Mouse (Mus musculus) fibroblast of lung, adult 2 months (primary cell): ENCODE data around the gene Limk2.
A peak's percentile ranks its signal among the peaks of the same experiment; 100 is the strongest.

Experiments used
- DNase-seq: peaks from one replicate; pipeline ENCODE4 v3.0.0-alpha.2; 2011; ENCODE audit warnings: low read depth

Gene Limk2

DNA sequence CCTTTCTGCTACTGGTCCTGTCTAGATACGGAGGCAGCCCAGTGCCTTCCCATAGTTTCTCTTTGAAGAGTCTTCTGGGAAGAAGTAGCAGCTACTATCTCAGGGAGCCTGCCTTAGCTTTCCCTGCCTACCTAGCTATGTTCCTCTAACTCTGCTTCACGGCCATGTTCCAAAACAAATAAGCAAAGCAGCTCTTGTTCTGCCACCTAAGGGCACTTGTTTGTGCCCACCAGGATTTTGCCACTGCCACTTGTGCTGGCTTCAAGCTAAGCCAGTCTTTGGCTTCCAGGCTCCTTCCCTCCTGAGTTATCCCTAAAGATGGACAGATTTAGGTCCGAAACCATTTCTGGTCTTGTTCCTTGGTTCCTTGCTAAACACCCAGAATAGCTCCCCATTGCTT is 3.1 kb upstream of the Limk2 start:
- DNase-seq, result no peak

DNA sequence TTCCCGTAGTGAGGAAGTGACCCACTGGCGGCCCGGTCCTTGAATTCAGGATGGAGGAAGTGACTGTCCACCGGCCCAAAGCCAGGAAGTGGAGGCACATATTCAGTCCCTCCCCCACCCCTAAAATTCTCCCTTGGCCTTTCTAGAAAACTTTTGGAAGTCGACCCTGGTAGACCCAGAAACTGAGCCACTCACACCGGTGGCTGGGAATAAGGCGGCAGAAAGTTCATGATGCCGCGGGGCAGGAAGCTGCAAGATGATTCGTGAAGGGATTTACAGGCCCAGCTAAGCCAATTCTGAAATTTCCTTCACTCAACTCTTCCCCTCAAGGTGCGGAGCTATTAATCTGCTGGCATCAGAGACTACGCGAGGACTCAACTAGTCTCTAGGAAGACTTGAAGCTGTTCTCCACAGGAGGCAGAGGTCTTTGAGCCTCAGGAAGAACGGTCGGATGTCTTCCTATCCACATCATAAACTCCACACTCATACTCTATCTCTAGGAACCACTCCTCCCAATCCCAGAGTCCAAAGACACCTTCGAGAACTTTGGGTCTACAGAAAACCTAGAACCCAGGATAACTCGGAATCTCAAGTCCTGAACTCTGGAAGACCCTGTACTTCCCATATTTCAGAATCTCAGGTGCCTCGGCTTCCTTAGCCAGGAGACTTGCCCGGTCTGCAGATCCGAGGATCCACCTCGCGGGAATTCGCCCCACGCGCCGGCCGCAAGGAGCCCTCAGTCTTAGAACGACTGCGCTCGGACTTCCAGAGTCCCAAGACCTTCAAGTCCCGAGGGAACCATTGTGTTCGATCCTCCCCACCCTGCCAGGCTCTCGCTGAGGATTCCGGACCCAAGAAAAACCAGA is 625 bp downstream of the Limk2 start:
- no peak for DNase-seq

DNA sequence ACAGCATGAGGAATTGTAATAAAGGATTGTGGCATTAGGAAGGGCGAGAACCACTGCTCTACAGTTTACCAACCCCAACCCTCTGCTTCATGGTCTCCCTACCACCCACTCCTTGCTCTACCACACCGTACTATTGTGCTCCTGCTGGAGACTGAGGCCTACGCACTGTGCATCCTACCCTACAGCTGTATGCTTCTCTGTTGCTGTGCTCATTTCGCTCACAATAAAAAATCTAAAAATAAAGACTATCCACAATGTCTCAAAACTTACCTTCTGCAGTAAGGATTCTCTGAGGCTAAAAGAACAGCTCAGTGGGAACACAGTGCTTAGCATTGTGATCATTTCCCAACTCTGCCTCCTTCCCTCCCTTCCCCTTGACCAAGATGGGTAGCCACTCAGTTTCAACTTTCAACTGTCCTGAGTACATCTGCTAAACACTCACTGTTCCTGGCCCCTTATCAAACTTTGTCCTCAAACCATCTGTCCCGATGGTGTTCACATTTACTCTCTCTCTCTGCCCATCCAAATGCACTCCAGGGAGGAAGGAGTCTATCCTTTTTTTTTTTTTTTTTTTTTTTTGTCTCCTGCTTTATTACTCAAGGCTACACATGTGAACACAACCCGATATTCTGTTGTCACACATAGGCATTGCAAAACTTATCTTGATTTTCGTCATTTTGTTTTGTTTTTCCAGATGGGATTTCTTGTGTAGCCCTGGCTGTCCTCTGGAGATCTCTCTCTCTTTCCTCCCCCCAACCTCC is 4.5 kb downstream of the Limk2 start:
- no peak for DNase-seq

DNA sequence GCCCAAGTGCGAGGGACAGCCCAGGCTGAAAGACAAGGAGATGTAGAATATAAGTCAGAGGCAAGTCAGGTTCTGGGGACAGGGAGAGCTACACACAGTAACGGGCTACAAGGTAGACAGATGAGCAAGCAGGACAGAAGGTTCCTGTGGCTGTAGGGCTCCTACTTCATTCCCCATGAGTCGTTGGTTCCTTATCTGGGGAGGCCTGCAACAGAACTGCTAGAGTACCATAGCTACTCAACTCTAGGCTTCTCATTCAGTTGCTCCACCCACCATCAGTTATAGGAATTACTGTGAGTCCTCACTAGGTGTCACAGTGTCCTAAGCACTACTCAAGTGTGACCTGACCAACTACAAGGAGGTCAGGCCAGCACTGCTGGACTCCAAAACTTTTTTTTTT is 6.0 kb downstream of the Limk2 start:
- no peak for DNase-seq

DNA sequence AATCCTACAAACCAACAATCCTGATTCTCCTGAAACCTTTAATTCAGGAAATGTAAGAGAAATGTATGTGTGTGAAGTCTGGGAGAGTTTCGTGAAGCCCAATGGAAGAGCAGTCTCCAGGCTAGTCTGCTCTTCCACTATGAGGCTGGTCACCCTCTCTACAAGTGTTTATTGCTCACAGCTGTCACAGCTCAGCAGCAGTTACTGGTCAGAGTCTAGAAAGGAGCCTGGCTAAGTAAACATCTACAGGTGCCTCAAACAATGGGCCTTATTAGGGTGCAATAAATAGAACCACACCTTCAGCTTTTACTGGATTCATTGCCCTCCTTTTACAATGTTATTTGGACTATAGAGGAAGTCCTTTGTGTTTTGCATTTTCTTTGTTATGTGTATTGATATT is 10.7 kb downstream of the Limk2 start:
- DNase-seq, result no peak

DNA sequence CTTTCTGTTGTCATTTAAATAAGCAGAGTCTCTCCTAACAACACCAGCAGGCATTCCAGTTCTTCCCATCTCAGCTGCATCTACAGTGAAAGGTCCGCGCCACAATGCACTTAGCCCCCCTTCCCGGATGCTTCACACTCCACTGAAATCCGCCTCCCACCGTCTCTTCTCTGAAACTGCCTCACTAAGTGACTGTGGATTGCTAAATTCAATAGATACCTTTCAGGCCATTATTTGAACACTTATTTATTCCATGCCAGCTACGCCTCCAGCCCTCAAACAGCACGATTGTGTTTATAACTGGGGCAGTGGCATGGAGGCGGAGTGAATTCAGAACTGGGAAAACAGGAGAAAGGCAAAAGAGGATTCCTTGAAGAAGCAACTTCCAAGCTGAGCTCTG is 12.4 kb downstream of the Limk2 start:
- no peak for DNase-seq

DNA sequence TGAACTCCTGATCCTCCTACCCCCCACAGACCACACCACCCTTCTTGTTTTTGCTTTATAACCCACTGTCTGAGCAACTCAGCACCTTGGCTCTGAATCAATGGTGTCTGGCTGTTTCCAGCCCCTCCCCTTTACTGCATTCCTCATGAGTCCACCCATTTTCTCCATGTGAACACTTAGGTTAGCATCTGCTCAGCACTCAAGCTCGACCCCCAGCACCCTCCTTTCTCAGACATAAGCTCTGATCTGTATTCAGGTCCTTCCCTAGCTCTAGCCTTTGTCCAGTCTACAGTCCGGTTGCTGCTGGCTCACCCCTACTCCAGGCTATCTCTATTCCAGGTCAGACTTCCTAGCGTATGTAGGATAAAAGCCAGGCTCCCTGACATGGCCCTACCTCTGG is 12.9 kb downstream of the Limk2 start:
- no peak for DNase-seq

DNA sequence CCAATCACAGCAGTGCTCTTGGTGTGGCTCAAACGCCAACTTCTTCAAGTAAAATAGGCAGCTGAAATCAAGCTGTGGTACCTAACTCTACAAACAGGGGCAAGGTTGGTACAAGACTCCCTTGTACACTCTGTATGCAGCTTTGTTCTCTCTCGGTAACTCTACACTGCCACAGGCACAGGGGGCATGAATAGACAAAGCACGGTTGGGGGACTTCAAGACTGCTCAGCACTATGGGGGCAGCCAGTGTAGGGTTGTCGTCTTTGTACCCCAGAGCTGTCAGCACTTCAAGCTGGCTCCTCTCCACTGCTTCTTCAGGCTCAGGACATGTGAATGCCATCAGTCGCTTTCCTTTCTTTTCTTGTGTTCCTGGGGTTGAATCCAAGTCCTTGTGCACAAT is 14.5 kb downstream of the Limk2 start:
- DNase-seq, result no peak

DNA sequence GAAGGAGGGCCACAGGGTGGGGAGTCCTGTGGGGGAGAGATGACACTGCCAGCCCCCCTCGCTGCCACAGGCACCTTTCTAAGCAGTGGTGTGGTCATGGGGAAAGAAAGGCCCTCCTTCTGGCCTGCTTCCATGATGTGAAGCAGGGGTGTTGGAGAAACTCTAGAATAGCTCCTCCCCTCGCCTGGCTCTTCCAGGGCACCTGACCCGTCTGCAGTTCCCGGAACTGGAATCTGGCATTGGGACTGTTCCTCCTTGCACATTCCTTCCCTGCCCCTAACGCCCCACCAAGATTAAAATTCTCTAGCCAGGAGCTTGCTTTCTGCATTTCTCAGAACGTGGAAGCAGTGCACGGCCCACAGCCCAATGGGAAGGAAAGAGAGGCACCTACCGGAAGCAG is 16.5 kb downstream of the Limk2 start:
- DNase-seq, result no peak

DNA sequence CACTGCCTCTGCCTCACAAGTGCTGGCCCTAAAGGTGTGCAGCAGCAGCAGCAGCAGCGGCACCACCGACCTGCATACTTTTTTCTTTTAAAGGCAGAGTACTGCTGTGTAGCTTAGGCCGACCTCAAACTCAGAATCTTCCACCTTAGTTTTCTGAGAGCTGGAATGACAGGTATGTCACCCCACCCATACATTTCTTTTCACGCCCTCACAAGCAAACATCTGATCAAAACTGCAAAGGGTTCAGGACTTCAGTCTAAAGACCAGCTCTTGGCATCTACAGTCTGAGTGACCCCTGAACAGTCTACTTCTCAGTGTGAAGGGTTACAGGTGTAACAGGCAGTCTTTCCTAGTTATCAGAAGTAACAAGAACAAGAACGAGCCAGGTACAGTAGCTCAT is 18.2 kb downstream of the Limk2 start:
- no peak for DNase-seq

DNA sequence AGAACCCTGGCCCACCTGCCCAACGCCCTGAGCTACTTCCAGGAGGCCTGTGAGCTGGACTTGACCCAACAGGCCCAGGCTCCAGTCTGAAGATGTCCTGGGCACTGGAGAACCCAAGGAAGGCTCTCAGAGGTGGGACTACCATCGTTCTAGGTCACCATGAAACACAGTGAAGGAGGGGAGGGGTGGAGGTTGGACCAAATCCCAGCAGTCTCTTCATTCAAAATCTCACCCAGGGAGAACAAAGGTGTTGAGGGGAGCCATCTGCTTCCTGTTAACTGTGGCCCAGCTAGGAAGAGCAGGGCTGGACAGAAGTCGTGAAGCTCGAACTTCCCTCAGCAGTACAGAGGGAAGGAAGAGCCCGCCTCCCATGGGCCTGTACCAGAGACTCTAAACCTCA is 19.0 kb downstream of the Limk2 start:
- DNase-seq, result no peak

DNA sequence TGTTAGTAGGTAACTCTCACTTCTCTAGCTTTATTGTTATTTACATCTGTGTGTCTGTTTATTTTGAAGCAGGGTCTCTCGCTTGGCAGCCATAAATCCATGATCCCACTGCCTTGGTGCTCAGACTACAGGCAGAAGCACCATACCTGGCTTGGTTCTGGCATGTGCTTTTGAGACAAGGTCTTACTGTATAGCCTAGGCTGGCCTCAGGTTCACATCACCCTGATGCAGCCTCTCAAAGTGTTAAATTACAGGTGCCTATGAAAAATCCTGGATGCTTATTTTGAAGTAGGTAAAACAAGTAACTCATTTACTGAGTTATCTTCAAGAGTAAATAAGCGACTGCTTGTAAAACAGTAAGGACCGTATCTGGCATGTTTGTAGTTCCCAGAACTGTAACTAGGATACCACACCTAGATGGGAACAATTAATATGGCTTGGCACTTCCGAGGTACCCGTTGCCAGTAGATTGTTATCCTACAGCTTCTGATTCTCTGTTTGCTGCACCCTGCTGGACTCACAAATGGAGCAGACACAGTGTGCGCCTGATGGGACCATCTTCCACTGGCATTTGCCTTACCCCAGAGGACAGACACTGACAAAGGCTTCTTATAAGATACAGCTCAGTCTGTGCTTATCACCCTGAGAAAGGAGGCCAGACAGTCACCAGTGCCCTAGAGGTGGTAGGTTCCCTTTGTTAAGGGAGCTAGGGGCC is 21.4 kb downstream of the Limk2 start:
- no peak for DNase-seq

DNA sequence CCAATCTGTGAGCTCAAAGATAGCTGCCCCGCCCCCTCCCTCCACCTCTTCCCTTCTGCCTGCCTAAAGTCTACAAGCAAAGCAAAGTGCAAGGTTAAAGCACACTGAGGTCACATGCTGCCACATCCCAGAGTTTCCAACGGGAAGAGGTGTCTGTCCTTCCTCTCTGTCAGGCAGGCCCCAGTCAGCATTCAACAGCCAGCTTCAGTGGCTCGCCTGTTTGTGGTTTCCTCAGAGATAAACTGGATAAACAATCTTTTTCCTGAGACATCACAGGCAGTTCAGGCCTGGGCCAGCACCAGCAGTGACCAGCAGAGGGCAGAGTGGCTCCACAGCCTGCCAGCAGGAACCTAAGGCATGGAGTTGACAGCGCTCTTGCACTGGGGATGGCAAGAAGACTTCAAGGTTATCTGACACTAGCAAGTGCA is 22.0 kb downstream of the Limk2 start:
- DNase-seq, result peak; percentile 57

DNA sequence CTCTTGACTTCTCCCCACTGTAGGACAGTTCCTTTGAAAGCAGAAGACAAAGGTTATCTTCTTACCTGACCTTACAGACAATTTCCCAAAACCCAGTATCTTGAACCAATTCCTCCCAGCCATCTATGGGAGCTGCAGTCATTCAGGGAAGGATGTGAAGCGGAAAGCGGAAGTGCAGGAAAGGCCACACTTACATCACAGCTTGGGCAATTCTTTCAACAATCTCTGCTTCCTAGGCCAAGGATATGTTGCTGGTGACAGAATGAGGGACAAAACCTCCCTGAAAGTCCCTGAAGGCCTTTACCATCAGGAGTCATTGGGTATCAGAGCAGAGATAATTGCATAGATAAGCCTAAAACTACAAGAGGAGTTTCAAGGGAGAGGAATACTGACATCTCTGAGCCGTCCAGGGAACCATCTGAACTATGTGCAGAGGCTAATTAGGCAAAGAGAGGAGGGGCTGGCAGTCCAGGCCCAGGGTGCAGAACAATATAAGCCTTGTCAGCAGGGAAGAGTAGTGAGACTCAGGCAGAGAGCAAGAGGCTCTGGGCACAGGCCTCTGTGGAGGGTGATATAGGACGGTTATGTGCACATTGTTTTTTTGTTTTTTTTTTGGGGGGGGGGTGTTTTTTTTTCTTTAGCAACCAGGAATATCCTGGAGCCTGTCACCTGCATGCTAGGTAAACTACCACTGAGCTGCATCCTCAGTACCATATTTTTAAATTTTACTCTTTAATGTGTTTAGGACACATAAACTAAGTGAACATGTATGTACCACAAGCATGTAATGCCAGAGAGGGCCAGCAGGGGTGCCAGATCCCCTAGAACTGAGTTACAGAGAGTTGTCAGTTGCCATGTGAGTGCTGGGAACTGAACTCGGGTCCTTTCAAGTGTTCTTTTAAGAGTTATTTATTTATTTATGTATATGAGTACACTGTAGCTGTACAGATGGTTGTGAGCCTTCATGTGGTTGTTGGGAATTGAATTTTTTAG is 26.1 kb downstream of the Limk2 start:
- DNase-seq, result no peak

DNA sequence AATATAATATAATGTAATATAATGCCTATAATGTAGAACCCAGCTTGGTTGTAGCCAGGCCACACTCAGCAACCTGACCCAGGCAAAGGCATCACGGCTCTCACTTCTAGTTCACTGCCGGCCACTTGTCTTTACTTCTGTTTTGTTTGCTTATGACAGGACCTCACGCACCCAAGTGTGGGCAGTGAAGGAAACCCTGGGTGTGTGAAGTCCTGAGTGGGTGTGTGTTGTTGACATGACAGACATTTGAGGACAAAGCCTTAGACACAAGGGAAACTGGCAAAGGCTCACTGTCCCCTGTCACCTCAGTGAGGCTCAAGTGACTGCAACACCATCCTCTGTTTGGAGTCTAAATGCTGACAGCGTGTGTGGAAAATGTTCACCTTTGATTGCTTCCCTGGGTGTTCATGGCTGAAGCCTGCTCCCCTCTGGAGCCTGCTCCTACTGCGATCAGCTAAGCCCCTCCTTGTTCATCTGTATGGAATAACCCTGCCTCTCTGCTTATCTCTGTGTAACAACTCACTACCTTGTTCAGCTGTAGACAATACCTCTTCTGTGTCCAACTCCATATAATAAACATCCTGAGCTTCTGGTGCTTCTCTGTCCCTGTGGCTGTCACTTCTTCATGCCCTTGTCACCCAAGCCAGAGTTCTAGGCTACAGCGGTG is 27.7 kb downstream of the Limk2 start:
- no peak for DNase-seq

DNA sequence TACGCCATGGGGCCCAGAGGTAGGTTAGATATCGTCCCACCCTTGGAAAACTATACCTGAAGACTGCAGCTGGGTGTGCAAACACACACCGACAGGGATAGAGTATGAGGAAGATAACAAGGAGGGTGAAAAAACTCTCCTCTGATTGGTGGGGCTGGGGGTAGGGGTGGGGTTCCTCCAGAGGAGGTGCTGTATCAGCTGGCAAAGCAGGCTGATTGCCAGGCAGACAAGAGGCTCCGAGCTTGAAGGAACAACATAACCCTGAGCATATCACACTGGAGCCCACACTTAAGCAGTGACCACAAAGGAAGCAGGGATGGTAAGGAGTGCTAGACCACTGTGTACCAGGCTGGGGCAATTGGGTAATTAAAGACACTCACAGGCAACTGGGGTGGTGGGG is 29.6 kb downstream of the Limk2 start:
- no peak for DNase-seq

DNA sequence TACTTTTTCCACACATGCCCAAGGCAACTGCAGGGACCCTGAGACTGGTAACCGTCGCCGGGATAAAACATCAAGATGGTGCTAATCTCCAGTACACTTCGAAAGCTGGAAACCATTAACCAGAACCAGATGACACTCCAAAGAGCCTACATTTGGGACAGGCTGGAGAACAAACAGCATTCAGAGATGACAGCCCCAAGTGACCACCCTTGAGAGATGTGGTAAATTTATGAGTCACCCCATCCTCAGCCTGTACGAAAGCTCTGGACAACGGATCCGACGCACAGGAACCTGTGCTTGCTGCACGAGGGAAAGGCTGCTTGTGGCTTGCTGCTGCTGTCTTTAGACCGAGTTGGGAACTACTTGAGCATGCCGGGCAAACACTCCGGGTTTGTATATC is 34.2 kb downstream of the Limk2 start:
- DNase-seq, result peak; percentile 74

DNA sequence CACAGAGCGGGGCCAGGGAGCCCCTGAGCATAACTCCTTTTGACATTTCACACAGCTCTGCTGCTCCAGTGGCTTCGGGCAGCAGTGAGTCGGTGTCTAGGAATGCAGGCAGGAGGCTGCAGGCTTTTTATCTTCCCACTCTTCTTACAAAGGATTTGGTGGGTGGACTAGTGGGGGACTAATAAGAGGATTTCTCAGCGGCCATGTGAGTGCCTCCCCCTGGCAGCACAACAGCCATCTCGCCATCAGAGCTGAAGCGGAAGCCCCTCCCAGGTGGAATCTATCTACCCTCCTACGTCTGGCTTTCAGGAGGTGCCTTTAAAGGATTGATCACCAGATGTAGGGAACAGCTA is 34.7 kb downstream of the Limk2 start:
- DNase-seq, result peak; percentile 96

DNA sequence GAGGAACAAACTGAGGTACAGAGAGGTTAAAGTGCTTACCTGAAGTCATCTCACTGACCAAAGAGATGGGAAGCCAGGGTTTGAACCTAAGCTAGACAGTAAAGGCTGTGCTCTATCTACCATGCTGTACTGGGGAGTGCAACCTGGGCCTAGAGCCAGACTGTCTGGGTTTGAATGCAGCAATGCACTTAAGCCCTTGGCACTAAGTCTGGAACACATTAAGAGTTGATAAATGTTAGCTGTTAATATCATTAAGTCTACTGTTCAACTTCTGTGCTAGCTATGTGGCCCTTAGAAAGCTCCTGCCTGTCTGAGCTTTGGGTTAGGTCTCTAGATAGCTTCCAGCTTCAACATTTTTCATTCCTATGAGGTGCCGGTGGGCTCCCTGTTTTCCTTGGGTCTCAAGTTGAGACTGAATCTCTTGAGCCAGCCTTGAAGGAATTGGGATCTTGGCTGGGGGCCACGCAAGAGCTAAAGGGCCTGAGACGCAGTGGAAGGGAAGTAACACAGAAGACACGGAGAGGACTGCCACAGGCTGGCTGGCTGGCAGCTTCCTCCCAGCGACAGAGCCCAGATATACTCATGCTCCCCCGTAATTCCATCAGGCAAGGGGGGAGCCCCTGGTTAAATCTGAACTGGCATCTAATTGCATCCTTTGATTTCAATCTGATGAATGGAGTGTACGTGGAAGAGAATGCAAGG is 35.2 kb downstream of the Limk2 start:
- DNase-seq, result peak; percentile 41

DNA sequence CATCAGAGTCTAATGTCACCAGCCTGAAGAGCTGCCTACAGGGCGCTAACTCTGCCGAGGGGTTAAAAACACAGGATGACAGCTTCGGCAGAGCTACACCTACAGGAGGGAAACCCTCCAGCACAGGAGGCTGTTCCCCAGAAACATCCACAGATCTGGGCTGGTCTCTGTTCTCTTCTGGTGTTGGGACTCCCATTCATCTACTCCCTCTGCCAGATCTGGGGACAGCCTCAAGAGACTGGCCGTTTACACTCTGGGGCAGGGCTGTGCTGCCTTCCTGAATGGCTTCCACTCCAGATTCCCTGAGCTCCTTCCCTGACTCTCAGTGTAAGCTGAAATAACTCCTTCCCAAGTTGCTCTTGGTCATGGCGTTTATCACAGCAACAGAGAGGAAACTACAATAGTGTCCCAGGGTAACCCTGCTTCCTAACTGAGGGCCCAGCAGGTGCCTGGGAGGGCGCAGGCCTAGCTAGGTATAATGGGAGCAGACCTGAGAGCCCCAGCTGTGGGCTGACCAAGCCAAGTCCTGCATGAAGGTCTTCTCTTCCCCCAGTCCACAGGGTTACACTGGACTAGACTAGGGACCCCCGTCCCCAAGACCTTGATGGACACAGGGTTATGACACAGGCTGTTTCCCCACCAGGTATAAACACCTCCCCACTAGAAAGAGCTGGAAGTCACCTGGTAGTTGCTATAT is 37.2 kb downstream of the Limk2 start:
- DNase-seq, result no peak
